Mouse (Mus musculus) B cell, adult 2 months (primary cell): ENCODE measurements around the gene Zbtb7b.
"Not testable (repeated sequence)": the region's sequence is repeated elsewhere in the genome, so short reads cannot be mapped to it uniquely, and the experiment has no call there.

Experiments used
- DNase-seq, 2 experiments: peaks; one replicate each; pipeline ENCODE4 v3.0.0; 2022

Gene Zbtb7b

DNA sequence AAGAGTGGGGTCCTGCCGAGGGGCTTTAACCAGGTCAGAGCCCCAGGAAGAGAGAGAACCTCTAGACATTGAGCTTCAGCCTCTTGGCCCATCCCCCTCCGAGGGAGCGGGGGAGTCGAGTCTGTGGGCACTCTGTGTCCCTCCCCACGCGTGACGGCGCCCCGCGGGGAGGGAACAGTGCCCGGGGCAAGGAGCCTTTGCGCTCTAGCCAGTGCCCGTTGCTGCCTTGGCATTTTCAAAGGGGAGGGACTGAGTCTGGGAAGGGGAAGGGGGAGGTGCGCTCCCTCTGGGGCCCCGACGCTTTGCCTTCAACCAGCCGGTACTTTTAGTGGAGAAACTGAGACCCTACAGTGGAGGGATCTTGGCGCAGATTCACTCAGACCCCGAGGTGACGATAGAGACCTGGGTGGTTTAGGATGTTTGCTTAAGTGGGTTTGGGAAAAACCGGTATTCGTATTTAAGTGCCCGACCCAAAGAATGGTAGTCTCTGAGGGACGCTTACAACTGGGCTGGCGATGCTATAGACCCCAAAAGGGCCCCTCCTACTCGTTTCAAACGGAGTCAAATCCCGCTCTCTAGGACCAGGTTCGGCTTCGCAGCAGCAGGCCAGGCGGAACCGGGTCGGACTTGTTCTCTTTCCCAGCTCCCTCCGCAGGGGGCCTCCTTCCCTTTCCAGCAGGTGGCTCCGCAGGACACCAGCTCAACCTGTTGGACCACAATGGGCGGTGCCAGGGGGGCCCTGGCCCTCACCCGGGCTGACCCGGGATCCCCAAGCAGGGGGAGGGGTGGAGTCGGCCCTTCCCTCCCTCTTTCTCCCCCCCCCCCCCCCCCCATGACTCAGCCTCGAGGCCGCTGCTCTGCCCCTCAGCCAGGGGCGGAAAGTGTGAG, at the start of gene Zbtb7b:
TSS of gene Zbtb7b (minus strand) at position 771 of the 888 bp plus-strand sequence.
- DNase-seq: peak; percentile 66 to 67

DNA sequence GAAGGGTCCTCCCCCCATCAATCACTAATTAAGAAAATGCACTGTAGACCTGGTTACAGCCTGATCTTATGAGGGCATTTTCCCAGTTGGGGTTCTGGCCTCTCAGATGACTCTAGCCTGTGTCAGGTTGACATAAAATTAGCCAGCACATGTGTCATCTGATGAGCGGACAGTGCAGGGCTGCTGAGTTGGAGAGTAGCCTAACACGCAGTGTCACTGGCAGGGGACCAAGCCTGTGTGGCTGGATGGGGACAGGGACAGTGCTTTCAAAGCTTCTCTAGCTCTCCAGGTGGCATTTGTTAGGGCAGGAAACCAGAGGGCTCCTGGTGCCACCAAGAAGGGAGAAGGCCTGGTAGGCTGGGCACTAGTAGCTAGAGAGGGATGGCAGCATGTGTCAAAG, 46.1 kb upstream of the Zbtb7b start:
- no peak for DNase-seq

DNA sequence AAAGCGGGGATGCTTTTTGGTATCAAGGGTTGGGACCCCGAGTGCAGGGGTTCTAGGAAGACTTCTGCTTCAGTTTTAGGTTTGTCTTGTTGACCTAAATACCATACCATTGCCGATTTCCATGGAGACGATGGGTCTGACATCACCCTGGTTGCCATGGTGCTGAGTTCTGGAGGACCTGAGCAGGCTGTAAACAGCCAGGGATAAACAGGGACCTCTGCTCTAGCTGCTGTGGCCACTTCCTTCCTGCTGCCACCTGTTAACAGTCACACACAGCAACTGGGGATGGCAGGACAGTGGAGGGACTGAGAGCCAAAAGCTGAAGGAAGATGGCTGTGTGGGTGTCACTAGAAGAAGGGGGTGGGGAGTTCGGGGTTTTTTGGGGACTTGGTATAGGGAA, 42.7 kb upstream of the Zbtb7b start:
- peak; percentile 80 to 85 for DNase-seq

DNA sequence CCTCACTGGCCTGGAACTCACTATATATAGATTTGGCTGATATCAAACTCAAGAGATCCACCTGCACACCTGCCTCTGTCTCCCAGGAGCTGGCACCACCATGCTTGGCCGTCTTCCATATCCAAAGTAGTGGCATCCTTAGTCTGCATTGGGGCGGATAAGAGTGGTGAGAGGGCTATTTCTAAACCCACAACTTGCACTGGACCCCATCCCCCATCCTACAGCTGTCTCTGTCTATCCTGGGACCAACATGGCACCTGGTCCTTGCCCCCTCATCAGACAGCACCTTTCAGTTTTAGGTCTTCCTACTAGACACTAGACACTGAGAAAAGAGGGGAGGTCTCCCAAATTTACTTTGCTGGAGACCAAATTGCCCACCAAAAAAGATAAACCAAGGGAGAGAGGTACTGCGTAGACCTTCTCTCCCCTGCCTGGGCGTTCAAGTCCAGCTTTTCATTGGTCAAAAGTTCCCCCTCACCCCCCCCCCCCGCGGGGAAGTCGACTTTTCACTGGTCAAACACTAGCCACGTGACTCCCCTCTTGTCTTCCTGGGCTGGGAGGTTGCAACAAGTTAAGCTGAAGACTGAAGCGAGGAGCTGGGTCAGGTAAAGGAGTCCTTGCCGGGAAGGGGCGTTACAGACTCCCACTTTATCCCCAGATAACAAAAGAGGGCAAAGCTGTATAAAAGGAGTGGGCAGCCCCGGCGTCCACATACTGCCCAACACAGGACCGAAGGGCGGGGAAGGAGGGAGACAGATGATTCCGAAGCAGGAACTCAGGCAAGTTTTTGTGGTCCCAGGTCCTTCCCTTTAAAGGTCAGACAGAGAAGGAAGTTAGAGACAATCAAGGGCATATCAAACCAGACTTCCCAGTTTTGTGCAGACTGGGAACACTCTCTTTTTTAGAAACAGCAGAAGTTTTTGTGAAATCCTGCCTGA, 41.9 kb upstream of the Zbtb7b start, which contains the start of gene Pbxip1:
TSS of gene Pbxip1 (plus strand) at position 531 of the 938 bp plus-strand sequence.
- peak; percentile 73 to 74 for DNase-seq

DNA sequence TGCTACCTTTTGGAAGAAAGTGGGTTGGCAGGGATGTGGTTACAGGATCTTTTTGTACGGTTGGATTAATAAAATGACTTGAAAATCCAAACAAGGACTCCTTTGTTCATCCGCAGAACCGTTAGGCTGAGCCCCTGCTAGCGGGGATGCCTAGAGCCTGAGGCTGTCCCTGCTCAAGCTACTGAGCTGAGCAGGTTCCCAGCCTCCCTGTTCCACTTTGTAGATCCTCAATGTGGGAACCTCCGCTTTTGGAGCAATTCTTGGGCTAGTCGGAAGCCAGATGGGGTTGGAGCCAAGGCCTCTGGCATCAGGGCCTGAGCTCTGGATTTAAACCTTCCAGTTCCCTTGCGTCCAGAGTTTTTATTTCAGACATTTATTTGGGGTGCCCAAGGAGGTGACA, 40.5 kb upstream of the Zbtb7b start:
- DNase-seq: no peak

DNA sequence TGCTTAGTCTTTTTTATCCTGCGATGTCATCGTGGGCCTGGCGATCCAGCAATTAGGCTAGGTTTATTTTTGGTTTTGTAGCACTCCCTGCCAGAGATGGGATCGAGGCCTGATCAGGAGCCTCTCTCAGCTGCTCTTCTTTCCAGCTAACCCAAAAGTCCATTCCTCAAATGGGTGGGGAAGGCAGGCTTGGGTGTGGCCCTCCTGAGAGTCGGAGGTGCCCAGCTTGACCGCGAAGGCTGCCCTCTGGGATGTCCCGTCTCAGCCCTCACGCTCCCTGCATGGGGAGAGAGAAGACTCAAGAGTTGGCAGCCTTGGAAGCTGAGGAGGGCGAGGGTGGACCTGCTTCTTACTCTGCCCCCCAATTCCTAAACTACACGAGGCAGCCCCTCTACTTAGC, 40.0 kb upstream of the Zbtb7b start:
- DNase-seq: no peak

DNA sequence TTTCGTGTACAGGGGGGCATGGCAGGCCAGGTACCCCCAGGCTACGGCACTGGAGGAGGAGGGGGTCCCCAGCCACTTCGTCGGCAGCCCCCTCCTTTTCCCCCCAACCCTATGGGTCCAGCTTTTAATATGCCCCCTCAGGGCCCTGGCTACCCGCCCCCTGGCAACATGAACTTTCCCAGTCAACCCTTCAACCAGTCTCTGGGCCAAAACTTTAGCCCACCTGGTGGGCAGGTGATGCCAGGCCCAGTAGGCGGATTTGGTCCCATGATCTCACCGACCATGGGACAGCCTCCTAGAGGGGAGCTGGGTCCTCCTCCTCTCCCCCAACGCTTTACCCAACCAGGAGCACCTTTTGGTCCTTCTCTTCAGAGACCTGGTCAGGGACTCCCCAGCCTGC, 38.0 kb upstream of the Zbtb7b start:
- no peak for DNase-seq

DNA sequence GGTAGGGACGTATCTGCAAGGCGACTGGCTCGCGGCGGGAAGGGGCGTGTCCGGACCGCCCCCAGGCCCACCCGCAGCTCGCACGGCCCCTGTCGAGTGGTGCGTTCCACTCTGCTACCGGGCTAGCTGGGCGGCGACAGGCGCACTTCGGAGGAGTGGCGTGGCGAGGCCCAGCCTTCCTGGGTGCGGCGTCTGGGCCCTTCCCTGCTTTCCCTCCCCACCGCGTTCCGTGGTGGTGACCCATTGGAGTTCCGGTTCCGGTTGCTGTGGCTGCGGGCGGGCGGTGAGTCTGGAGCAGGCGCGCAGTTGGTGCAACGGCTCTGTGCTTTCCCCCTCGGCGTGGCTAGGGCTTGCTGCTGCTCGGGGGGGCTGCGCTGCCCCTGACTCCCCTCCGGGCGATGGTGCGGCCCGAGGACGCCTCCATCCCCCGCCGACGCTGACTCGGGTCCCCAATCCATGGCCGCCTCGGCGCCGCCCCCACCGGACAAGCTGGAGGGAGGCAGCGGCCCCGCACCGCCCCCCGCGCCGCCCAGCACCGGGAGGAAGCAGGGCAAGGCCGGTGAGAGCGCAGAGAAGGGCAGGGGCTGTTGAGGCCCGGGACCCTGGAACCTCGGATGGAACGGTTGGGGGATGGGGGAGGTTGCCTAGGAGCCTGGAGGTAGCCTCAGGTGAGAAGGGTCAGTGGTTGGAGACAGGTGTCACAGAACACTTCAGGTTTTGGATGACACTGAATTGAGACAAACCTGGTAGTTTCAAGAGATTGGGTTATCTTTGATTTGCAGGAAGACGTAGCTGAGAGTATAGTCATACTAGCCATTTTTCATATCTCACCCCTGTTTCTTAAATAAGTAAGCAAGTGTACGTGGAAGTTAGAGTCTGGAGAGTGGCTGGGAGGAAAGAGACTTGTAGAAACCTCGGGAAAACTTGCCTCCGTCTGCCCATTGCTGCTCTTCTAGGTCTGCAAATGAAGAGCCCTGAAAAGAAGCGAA, 35.9 kb upstream of the Zbtb7b start, which contains the start of gene Pygo2:
TSS of gene Pygo2 (plus strand) at position 44 of the 989 bp plus-strand sequence.
- peak; percentile 86 for DNase-seq

DNA sequence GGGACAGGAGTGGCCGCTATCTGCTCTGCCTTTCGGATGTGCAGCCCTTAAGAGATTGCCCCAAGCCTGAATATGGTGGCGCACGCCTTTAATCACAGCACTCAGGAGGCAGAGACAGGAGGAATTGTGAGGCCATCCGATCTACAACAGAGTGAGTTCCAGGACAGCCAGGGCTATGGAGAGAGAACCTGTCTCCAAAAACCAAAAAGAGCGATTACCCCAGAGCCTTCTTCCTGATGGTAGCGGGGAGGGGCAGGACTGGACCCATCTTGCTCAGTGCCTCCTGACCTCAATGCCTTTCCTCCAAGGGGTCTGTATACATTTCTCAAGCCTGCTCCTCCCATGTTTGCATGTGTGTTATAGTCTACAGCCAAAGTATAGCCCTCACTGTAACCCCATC, 34.4 kb upstream of the Zbtb7b start:
- DNase-seq: not testable (repeated sequence)

DNA sequence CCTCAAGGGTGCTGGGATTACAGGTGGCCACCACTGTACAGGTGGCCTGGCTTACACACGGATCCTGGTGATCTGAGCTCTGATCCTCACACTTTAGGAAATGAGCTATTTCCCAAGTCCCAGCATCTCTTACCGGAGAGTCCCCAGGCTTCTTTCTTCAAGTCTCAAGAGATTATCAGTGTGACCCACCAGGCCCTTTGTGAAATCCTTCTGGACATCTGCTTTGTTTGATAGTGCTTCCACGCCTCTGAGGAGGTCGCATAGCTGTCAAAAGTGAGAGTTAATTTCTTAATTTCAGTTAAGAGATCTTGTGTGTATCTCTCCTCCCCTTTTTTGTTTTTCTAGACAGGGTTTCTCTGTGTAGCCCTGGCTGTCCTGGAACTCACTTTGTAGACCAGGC, 31.3 kb upstream of the Zbtb7b start:
- DNase-seq: no peak

DNA sequence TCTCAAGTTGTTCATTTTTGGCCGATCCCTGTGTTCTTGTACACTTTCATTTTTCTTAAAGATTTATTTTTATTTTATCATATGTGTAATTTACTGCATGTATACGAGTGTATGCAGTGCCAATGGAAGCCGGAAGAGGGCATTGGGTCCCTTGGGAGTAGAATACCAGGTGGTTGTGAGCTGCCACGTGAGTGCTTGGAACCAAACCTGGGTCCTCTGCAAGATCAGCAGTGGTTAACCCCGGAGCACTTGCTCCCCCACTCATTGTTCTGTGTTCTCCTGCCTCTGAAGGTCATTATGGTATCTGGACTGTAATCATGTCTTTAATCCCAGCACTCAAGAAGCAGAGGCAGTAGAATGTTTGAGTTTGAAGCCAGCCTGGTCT, 30.6 kb upstream of the Zbtb7b start:
- no peak for DNase-seq

DNA sequence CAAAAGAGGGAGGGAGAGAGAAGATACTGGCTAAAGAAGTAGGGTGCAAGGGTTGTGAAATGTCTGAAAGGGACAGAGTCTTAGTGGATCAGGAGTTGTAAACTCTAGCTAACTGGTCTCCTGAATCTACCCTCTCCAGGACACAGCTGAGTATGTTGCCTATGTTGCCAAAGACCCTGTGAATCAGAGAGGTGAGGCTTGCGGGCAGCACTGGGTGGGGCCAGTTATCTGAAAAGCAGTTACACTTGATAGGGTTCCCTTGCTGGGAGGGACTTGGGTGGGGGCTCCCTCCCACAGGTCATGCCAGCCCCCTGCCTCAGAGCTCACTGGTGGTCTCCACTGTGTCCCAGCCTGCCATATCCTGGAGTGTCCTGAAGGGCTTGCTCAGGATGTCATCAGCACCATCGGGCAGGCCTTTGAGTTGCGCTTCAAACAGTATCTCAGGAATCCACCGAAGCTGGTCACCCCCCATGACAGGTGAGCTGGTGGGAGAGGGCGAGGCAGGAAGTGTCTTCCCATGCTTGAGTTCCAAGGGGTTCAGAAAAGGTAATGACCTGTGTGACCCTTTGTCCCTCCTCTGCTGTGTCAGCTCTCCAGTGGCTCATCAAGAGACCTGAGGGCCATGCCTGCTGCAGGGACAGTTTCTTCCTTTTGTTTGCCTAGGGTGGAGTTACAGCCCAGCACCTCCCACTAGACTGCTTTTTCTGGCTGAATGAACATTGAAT, 30.0 kb upstream of the Zbtb7b start:
- DNase-seq: no peak

DNA sequence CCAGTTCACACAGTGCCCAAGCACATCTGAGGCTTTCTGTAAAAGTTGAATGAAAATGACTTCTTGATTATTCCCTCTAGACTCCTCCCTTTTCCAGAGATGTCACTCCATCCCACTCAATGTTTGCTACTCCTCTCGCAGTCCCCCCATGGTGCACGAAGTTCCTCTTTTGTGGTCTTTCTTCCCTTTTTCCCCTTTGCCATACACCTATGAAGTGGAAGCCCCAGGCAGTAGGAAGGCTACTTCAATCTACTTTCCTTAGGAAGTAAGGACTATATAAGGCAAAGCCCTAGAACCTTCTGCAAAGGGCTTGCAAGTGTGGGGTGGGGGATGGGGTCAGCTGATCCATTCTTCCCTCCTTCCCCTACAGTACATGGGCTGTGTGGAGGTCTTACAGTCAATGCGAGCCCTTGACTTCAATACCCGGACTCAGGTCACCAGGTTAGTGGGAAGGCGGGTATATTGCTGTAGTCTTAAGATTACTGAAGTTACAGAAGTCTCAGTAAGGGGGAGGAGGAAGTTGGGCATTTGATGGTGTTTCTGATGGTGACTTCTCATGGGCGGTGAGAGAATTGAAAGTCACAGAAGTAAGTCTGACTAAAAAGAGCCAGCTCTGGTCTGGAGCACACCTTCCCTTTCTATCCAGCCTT, 28.1 kb upstream of the Zbtb7b start:
- no peak for DNase-seq

DNA sequence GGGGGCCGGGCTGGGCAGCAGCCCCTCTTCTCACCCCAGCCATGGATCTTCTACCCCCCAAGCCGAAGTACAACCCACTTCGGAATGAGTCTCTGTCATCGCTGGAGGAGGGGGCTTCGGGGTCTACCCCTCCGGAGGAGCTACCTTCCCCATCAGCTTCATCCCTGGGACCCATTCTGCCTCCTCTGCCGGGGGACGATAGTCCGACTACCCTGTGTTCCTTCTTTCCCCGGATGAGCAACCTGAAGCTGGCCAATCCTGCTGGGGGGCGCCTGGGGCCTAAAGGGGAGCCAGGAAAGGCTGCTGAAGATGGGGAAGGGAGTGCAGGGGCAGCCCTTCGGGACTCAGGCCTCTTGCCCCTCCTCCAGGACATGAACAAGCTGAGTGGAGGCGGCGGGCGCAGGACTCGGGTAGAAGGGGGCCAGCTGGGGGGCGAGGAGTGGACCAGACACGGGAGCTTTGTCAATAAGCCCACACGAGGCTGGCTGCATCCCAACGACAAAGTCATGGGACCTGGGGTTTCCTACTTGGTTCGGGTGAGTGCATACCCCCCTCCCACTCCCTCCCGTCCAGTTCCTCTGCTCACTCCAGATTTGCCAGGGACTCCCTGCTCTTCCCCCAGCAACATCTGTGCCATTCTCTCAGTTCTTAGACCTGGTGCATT, 27.4 kb upstream of the Zbtb7b start:
- DNase-seq: no peak

DNA sequence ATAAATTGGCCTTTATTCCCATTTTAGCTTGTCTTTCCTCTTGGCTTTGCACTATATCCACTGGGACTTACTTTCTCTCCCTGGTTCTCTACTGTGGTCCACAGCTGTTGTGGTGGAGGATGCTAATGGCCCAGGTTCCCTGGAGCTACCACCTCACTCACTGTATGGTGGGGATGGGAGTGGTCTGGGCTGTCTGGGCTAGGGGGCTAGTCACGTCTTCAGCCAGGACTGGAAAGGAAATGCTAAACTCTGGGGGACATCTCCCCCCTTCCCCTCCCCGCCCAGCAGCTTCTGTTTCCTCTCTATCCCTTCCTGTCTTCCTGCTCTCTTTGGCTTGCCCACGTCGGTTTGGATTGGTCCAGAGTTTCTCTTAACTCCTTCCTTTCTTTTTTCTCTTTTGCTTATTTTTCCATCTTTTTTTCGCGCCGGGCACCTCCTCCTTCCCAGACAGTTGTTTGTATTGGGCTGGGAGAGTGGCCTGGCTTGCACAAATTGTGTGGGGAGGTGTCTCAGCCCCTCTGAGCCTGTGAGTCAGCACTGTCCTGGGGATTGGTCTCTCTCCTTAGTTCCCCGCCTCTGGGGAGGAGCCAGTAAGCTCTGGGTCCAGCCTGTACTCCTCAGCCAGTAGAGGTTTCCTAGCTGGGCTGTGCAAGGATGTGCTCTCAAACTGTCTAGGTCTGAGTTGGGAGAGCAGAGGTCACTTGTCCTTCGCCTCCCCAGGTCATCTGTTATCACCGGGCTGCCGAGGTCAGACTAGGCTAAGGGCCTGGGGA, 26.6 kb upstream of the Zbtb7b start:
- DNase-seq: no peak

DNA sequence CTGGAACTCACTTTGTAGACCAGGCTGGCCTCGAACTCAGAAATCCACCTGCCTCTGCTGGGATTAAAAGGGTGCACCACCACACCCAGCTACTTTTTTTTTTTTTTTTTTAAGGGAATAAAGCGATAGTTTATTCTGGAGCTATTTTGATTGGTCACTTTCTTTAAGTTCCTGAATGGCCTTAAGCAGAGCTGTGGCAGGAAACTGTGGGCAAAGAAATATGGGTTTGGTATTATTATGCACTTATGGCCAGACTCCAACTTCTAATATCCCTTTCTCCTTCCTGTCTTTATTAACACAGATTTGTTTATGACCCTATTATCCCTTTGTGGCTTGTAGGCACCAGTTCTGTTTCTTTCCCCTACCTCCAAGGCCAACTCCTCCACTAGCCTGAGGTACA, 25.8 kb upstream of the Zbtb7b start:
- no peak for DNase-seq

DNA sequence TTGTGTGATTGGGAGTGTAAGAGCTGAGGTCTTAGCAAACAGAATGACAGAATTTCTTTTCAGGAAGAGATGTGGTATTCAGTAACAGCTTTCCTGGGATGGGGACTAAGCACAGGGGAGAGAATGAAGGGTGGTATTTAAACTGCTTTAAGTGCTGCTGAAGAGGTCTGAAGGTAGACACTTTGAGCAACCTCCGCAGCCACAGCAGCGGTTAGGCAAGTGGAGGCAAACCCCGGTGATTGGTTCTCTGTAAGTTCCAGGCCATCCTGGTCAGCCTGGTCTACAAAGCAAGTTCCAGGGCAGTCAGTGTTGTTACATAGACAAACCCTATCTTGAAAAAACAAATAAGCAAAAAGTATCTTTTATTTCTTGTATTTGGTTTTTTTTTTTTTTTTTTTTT, 25.4 kb upstream of the Zbtb7b start:
- no peak for DNase-seq

DNA sequence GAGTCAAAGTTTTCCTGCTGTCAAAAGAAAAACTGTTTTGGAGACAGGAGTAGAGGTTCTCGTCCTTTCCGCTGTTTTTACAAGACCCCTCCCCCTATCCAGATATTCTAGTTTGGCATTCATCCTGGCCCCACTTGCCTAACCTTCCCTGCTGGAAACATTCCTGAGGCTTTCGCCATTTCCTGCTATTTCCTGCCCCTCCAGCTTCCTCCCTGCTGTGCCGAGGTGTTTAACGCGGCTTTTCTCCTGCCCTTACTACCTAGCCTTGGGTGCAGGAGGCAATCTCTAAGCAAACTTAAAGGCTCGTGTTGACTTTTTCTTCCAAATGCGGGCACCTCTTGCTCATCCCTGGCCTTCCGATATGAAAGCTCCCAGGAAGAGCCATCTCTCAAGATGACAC, 25.0 kb upstream of the Zbtb7b start:
- no peak for DNase-seq

DNA sequence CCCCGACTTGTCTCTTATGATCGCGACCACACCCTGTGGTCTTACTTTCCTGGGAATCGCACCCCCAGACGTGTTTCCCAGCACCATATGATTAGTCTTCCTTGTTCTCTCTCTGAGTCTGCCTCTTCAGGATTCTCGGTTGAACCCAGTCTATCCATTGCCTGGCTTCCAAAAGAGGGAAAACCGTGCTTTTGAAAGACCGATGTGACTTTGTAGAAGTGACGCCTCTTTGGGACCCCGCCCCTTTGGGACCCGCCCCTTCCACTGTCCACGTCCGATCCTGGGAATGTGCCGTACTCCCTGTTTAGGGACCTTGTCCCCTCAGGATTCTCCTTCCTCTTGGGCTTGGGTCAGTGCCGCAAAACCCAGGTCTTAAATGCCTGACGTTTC, 24.3 kb upstream of the Zbtb7b start:
- DNase-seq: no peak
